Mouse (Mus musculus): ENCODE measurements at regions not wholly inside any gene's neighbourhood (a gene's known extent, or its start where the extent isn't known, plus 50 kb on each side); places are given as distances from the start of the nearest gene placed in this dataset.

- no peak for DNase-seq (ENCODE audit: low read depth, low spot score)
Observed at GRCm38 (mm10) chr7:95952395-95952794, 218.7 kb upstream of the Tenm4 start.

GRCm38 (mm10) chr7:95954511-95954910 is 216.5 kb upstream of the Tenm4 start:
- no peak for DNase-seq (ENCODE audit: low read depth, low spot score)

- no peak for DNase-seq (ENCODE audit: low read depth, low spot score)
Observed at GRCm38 (mm10) chr7:95955119-95955518, 215.9 kb upstream of the Tenm4 start.

GRCm38 (mm10) chr7:95959068-95959467 is 212.0 kb upstream of the Tenm4 start:
- DNase-seq (ENCODE audit: low read depth, low spot score) = no peak

- no peak for DNase-seq (ENCODE audit: low read depth, low spot score)
Observed at GRCm38 (mm10) chr7:95971863-95972262, 199.2 kb upstream of the Tenm4 start.

- DNase-seq (ENCODE audit: low read depth, low spot score) = no peak
Observed at GRCm38 (mm10) chr7:95974085-95974484, 197.0 kb upstream of the Tenm4 start.

GRCm38 (mm10) chr7:95991250-95992032 is 179.6 kb upstream of the Tenm4 start:
- DNase-seq (ENCODE audit: low read depth, low spot score) = peak; percentile 20

- DNase-seq (ENCODE audit: low read depth, low spot score) = no peak
Observed at GRCm38 (mm10) chr7:95992033-95992516, 179.0 kb upstream of the Tenm4 start.

GRCm38 (mm10) chr7:95992521-95992920 is 178.5 kb upstream of the Tenm4 start:
- no peak for DNase-seq (ENCODE audit: low read depth, low spot score)

- no peak for DNase-seq (ENCODE audit: low read depth, low spot score)
Observed at GRCm38 (mm10) chr7:95997190-95997589, 173.9 kb upstream of the Tenm4 start.

- DNase-seq (ENCODE audit: low read depth, low spot score) = no peak
Observed at GRCm38 (mm10) chr7:95999189-95999588, 171.9 kb upstream of the Tenm4 start.

GRCm38 (mm10) chr7:96002401-96002800 is 168.6 kb upstream of the Tenm4 start:
- no peak for DNase-seq (ENCODE audit: low read depth, low spot score)

GRCm38 (mm10) chr7:96006299-96006698 is 164.7 kb upstream of the Tenm4 start:
- no peak for DNase-seq (ENCODE audit: low read depth, low spot score)

- DNase-seq (ENCODE audit: low read depth, low spot score) = no peak
Observed at GRCm38 (mm10) chr7:96013008-96013407, 158.0 kb upstream of the Tenm4 start.

- DNase-seq (ENCODE audit: low read depth, low spot score) = no peak
Observed at GRCm38 (mm10) chr7:96017112-96017884, 153.7 kb upstream of the Tenm4 start.

- no peak for DNase-seq (ENCODE audit: low read depth, low spot score)
Observed at GRCm38 (mm10) chr7:96024048-96024447, 147.0 kb upstream of the Tenm4 start.

- no peak for DNase-seq (ENCODE audit: low read depth, low spot score)
Observed at GRCm38 (mm10) chr7:96026781-96027418, 144.1 kb upstream of the Tenm4 start.

- DNase-seq (ENCODE audit: low read depth, low spot score) = no peak
Observed at GRCm38 (mm10) chr7:96033636-96034035, 137.4 kb upstream of the Tenm4 start.

GRCm38 (mm10) chr7:96035456-96035855 is 135.6 kb upstream of the Tenm4 start:
- DNase-seq (ENCODE audit: low read depth, low spot score) = no peak

GRCm38 (mm10) chr7:96039628-96040027 is 131.4 kb upstream of the Tenm4 start:
- DNase-seq (ENCODE audit: low read depth, low spot score) = no peak

GRCm38 (mm10) chr7:96041806-96042205 is 129.2 kb upstream of the Tenm4 start:
- DNase-seq (ENCODE audit: low read depth, low spot score) = no peak

- DNase-seq (ENCODE audit: low read depth, low spot score) = no peak
Observed at GRCm38 (mm10) chr7:96051631-96052030, 119.4 kb upstream of the Tenm4 start.
